Mouse (Mus musculus): Measurements from ENCODE around the gene Sox14. TPM values are rescaled to one million over a fixed set of nuclear protein-coding genes. Genes with fewer than 3 reads are reported as not detected.

Sox14 gene
- polyA plus RNA-seq, 2 experiments = not detected

DNA sequence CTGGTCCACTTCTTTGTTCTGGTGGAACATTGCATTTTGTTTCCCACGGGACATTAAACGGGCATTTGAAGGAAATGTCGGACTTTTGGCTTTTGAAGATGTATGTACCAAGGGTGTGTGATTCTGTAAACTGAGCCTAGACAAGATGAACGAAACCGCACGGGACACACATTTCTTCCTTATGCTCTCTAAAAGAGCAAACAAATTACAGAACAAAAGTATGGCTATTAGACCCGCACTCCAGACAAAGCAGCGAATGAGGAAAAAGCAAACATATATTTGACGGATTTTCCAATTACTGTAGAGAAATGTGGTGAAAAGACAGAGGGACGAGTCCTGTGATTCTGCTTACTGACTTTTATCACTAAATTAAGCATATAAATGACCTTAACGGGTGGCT, 7.9 kb downstream of the Sox14 start:
- Histone ChIP-seq H3K27me3 (ENCODE audit: control insufficient read depth, insufficient read depth, low read length) (peaks cover 71% of the 10 kb centered on the region), H3K9me3 (ENCODE audit: control insufficient read depth, low read length) (no peaks in the 10 kb centered on the region), H3K4me3 (ENCODE audit: insufficient read depth in 1 of 2, low read depth in 2 of 2, low read length in 2 of 2) (no peak overlapping the region), H3K27ac (no peak overlapping the region), H3K36me3 (replicated peaks; ENCODE audit: control insufficient read depth, insufficient read depth, low read depth) (no peaks in the 10 kb centered on the region), H3K4me1 (replicated peaks; ENCODE audit: control insufficient read depth in 2 of 2, insufficient read depth in 2 of 2, low read length in 1 of 2) (no peaks in the 10 kb centered on the region), H3K9ac (replicated peaks) (no peak overlapping the region), H3K4me2 (ENCODE audit: low read depth) (no peak overlapping the region)
- DNase-seq (ENCODE audit: low read depth in 3 of 3, low spot score in 3 of 3) (no peak), ATAC-seq (ENCODE audit: insufficient read depth) (no peak)
- TF ChIP-seq EP300 (IDR thresholded peaks at IDR 0.05; ENCODE audit: low read depth) = no peak
- 3% methylated on average over 11 of the region's 11 CpGs for WGBS (ENCODE audit: insufficient replicate concordance)

DNA sequence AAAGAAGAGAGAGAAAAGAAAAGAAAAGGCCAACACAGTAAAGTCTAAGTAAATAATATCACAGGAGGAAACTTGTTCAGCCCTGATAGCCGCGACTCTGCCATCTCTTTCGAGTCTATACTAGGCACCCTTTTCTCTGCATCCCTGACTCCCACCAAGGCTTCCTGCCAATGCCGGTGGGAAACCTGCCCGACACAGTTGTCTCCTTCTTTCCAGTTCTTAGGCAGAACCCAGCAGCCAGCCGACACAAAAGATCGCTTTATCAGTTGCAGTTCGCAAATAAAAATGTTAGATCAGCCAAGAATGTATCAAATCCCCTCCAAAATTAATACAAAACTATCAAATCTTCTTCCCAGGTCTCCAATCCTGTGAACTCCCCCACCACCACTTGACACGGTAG, 13.0 kb downstream of the Sox14 start:
- ATAC-seq (ENCODE audit: insufficient read depth) (no peak), DNase-seq (ENCODE audit: low read depth in 3 of 3, low spot score in 3 of 3) (no peak)
- no peak overlapping the region for H3K9ac ChIP-seq (replicated peaks)
- no peaks in the 10 kb centered on the region for H3K9me3 ChIP-seq (ENCODE audit: control insufficient read depth, low read length)
- no peaks in the 10 kb centered on the region for H3K36me3 ChIP-seq (replicated peaks; ENCODE audit: control insufficient read depth, insufficient read depth, low read depth)
- no peaks in the 10 kb centered on the region for H3K4me1 ChIP-seq (replicated peaks; ENCODE audit: control insufficient read depth in 2 of 2, insufficient read depth in 2 of 2, low read length in 1 of 2)
- TF ChIP-seq CTCF (IDR thresholded peaks at IDR 0.05; ENCODE audit: low read depth) (no peak), EP300 (IDR thresholded peaks at IDR 0.05; ENCODE audit: low read depth) (no peak)
- peaks cover 20% of the 10 kb centered on the region for H3K27me3 ChIP-seq (ENCODE audit: control insufficient read depth, insufficient read depth, low read length)
- WGBS (ENCODE audit: insufficient replicate concordance) = 66% methylated on average over 9 of the region's 9 CpGs
- no peak overlapping the region for H3K4me3 ChIP-seq (ENCODE audit: insufficient read depth in 1 of 2, low read depth in 2 of 2, low read length in 2 of 2)
- no peak overlapping the region for H3K4me2 ChIP-seq (ENCODE audit: low read depth)
- H3K27ac ChIP-seq = no peak overlapping the region

DNA sequence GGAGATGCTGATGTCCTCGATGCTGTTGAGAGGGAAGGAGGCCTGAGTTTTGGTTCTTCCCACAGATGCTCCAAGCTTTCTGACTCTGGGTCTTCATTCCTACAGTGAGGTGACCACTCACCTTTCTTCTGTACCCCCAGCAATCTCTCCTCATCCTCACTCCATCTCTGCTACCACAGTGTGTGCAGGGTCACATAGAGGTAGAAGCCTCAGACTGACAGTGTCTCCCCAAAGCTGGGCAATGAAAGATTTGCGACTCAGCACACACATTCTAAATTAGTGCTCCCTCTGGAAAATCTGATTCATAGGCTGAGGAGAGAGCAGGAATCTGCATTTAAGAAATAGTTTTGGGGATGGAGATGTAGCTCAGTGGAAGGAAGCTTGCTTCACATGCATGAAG, 21.5 kb downstream of the Sox14 start:
- Histone ChIP-seq H3K4me3 (ENCODE audit: insufficient read depth in 1 of 2, low read depth in 2 of 2, low read length in 2 of 2) (no peak overlapping the region), H3K27me3 (ENCODE audit: control insufficient read depth, insufficient read depth, low read length) (no peaks in the 10 kb centered on the region), H3K36me3 (replicated peaks; ENCODE audit: control insufficient read depth, insufficient read depth, low read depth) (no peaks in the 10 kb centered on the region), H3K4me2 (ENCODE audit: low read depth) (no peak overlapping the region), H3K9ac (replicated peaks) (no peak overlapping the region), H3K4me1 (replicated peaks; ENCODE audit: control insufficient read depth in 2 of 2, insufficient read depth in 2 of 2, low read length in 1 of 2) (no peaks in the 10 kb centered on the region), H3K9me3 (ENCODE audit: control insufficient read depth, low read length) (no peaks in the 10 kb centered on the region), H3K27ac (no peak overlapping the region)
- no peak for TF ChIP-seq EP300 (IDR thresholded peaks at IDR 0.05; ENCODE audit: low read depth)
- no peak for TF ChIP-seq CTCF (IDR thresholded peaks at IDR 0.05; ENCODE audit: low read depth)
- DNase-seq (ENCODE audit: low read depth in 3 of 3, low spot score in 3 of 3) = no peak
- WGBS (ENCODE audit: insufficient replicate concordance) = 57% methylated on average over 2 of the region's 2 CpGs
- ATAC-seq (ENCODE audit: insufficient read depth) = no peak

DNA sequence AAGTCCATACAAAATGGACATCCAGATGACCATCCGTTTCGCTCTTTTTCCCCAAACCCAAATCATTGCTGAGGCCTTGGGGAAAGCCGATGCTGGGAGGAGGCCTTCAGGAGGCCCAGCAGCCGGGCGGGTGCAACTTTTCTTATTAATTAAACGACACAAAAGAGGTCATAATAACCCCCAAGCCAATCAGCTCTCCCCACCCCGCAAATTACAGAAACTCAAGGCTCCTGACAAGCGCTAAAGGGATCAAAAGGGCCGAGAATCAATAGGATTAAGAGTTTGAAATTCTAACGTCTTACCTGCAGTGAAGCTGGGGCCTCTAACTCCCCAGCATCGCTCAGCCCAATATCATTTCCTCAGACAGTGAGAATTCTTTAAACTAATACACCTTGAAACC, 22.6 kb downstream of the Sox14 start:
- Histone ChIP-seq H3K4me1 (replicated peaks; ENCODE audit: control insufficient read depth in 2 of 2, insufficient read depth in 2 of 2, low read length in 1 of 2) (no peaks in the 10 kb centered on the region), H3K27ac (no peak overlapping the region), H3K9me3 (ENCODE audit: control insufficient read depth, low read length) (no peaks in the 10 kb centered on the region), H3K4me3 (ENCODE audit: insufficient read depth in 1 of 2, low read depth in 2 of 2, low read length in 2 of 2) (no peak overlapping the region), H3K36me3 (replicated peaks; ENCODE audit: control insufficient read depth, insufficient read depth, low read depth) (no peaks in the 10 kb centered on the region), H3K4me2 (ENCODE audit: low read depth) (no peak overlapping the region), H3K9ac (replicated peaks) (no peak overlapping the region), H3K27me3 (ENCODE audit: control insufficient read depth, insufficient read depth, low read length) (no peaks in the 10 kb centered on the region)
- ATAC-seq (ENCODE audit: insufficient read depth) = no peak
- WGBS (ENCODE audit: insufficient replicate concordance) = 44% methylated on average over 11 of the region's 11 CpGs
- no peak for DNase-seq (ENCODE audit: low read depth in 3 of 3, low spot score in 3 of 3)
- no peak for TF ChIP-seq CTCF (IDR thresholded peaks at IDR 0.05; ENCODE audit: low read depth)
- no peak for TF ChIP-seq EP300 (IDR thresholded peaks at IDR 0.05; ENCODE audit: low read depth)

DNA sequence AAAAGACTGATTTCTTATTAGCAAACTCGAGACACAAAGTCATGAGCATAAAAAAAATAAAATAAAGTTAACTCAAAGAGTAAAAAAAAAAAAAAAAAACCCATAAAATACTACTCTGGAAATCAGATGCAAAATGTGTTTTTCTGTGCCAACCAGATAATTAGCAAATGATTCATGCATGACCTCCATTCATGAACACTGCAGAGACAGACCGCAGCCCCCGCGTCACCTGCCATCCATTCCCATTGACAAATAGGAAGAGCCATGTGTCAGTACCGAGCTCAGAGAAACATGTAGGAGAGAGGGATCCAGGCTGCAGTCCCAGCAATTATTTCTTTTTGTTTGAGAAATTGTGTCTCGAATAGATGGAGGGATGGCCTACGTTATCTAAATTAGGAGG, 25.6 kb downstream of the Sox14 start:
- Histone ChIP-seq H3K4me1 (replicated peaks; ENCODE audit: control insufficient read depth in 2 of 2, insufficient read depth in 2 of 2, low read length in 1 of 2) (no peaks in the 10 kb centered on the region), H3K9me3 (ENCODE audit: control insufficient read depth, low read length) (no peaks in the 10 kb centered on the region), H3K36me3 (replicated peaks; ENCODE audit: control insufficient read depth, insufficient read depth, low read depth) (no peaks in the 10 kb centered on the region), H3K4me3 (ENCODE audit: insufficient read depth in 1 of 2, low read depth in 2 of 2, low read length in 2 of 2) (no peak overlapping the region), H3K27ac (no peak overlapping the region), H3K9ac (replicated peaks) (no peak overlapping the region), H3K4me2 (ENCODE audit: low read depth) (no peak overlapping the region), H3K27me3 (ENCODE audit: control insufficient read depth, insufficient read depth, low read length) (no peaks in the 10 kb centered on the region)
- 72% methylated on average over 7 of the region's 7 CpGs for WGBS (ENCODE audit: insufficient replicate concordance)
- ATAC-seq (ENCODE audit: insufficient read depth) = no peak
- TF ChIP-seq CTCF (IDR thresholded peaks at IDR 0.05; ENCODE audit: low read depth) (no peak), EP300 (IDR thresholded peaks at IDR 0.05; ENCODE audit: low read depth) (no peak)
- DNase-seq (ENCODE audit: low read depth in 3 of 3, low spot score in 3 of 3) = no peak

DNA sequence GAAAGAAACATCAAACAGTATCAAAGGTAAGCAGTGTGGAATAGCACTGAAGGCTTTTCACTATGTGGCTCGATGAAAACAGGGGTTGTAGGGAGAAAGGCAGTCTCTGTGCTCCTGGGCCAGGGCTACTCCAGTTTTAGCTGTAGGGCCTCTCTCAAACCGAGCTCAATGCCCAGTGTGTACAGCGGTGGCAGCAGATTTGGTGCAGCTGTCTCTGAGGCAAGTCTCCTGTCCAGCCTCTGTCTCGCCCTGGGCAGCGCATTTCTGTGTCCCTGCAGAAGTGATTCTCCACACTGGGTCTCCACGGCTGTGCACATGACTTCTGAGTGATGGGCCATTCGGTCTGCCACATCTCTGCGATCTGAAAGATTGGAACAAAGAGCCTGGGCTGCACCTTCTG, 27.6 kb downstream of the Sox14 start:
- Histone ChIP-seq H3K9ac (replicated peaks) (no peak overlapping the region), H3K9me3 (ENCODE audit: control insufficient read depth, low read length) (no peaks in the 10 kb centered on the region), H3K4me3 (ENCODE audit: insufficient read depth in 1 of 2, low read depth in 2 of 2, low read length in 2 of 2) (no peak overlapping the region), H3K4me2 (ENCODE audit: low read depth) (no peak overlapping the region), H3K4me1 (replicated peaks; ENCODE audit: control insufficient read depth in 2 of 2, insufficient read depth in 2 of 2, low read length in 1 of 2) (no peaks in the 10 kb centered on the region), H3K36me3 (replicated peaks; ENCODE audit: control insufficient read depth, insufficient read depth, low read depth) (no peaks in the 10 kb centered on the region), H3K27me3 (ENCODE audit: control insufficient read depth, insufficient read depth, low read length) (no peaks in the 10 kb centered on the region), H3K27ac (no peak overlapping the region)
- DNase-seq (ENCODE audit: low read depth in 3 of 3, low spot score in 3 of 3) = no peak
- 54% methylated on average over 8 of the region's 8 CpGs for WGBS (ENCODE audit: insufficient replicate concordance)
- ATAC-seq (ENCODE audit: insufficient read depth) = no peak
- TF ChIP-seq EP300 (IDR thresholded peaks at IDR 0.05; ENCODE audit: low read depth) = no peak
- no peak for TF ChIP-seq CTCF (IDR thresholded peaks at IDR 0.05; ENCODE audit: low read depth)
